Mouse (Mus musculus) gastrocnemius, adult 8-10 months (tissue): ENCODE results near the gene Yap1. TPM values are rescaled to one million over a fixed set of nuclear protein-coding genes. Genes with fewer than 3 reads are reported as not detected.
"Not testable (repeated sequence)": the region's sequence is repeated elsewhere in the genome, so short reads cannot be mapped to it uniquely, and the experiment has no call there.

Experiments used
- DNase-seq, 2 experiments: peaks; one replicate each; pipeline ENCODE4 v3.0.0; 2022; ENCODE audit warnings: low spot score in 2 of 2
- total RNA-seq, 4 experiments: library from RNA; stranded (reverse); gene quantifications; 2 replicates each; pipeline ENCODE4 v1.2.4; 2022

Gene Yap1
- total RNA-seq, 4 experiments from 2014 or later: 34.6 to 42.5 (median 36.6) TPM

- no peak for DNase-seq
Observed at GRCm38 (mm10) chr9:7914925-7915324, 89.5 kb downstream of the Yap1 start.

GRCm38 (mm10) chr9:7914487-7914886, 89.9 kb downstream of the Yap1 start:
- peak; percentile 5 to 20 for DNase-seq

- no peak for DNase-seq
Observed at GRCm38 (mm10) chr9:7913953-7914352, 90.4 kb downstream of the Yap1 start.

GRCm38 (mm10) chr9:7907351-7907985, 96.9 kb downstream of the Yap1 start:
- no peak for DNase-seq

- DNase-seq: no peak
Observed at GRCm38 (mm10) chr9:7906564-7906963, 97.8 kb downstream of the Yap1 start.

- DNase-seq: no peak
Observed at GRCm38 (mm10) chr9:7903825-7904224, 100.6 kb downstream of the Yap1 start.

- DNase-seq: no peak
Observed at GRCm38 (mm10) chr9:7903262-7903661, 101.1 kb downstream of the Yap1 start.

GRCm38 (mm10) chr9:7902311-7902710, 102.1 kb downstream of the Yap1 start:
- no peak for DNase-seq

GRCm38 (mm10) chr9:7900965-7901364, 103.4 kb downstream of the Yap1 start:
- no peak for DNase-seq

GRCm38 (mm10) chr9:7897502-7897901, 106.9 kb downstream of the Yap1 start:
- DNase-seq: peak; percentile 44 to 50

GRCm38 (mm10) chr9:7891796-7892195, 112.6 kb downstream of the Yap1 start:
- DNase-seq: not testable (repeated sequence)

- DNase-seq: no peak
Observed at GRCm38 (mm10) chr9:7891177-7891576, 113.2 kb downstream of the Yap1 start.

GRCm38 (mm10) chr9:7884346-7884745, 120.0 kb downstream of the Yap1 start:
- DNase-seq: no peak

- no peak for DNase-seq
Observed at GRCm38 (mm10) chr9:7882304-7882865, 122.0 kb downstream of the Yap1 start.

Other genes with a start within 250 kb of the Yap1 start
- gene Tmem123, start 240.6 kb downstream of the Yap1 start, total RNA-seq: 10 to 100 TPM; 20.5 to 29.5 (median 25.4) TPM
- 10 to 100 TPM; 19.1 to 24.3 (median 23.7) TPM for gene Birc2, start 167.5 kb downstream of the Yap1 start, total RNA-seq
- 1 to 10 TPM; 5.0 to 9.6 (median 5.9) TPM for gene Birc3, start 131.4 kb downstream of the Yap1 start, total RNA-seq
- under 1 TPM in 1 of 4 experiments, not detected in 3; 0.39 TPM for gene Cfap300, start 38.2 kb upstream of the Yap1 start, total RNA-seq
- 1 to 10 TPM in 3 of 4 experiments, under 1 TPM in 1; 0.79 to 1.1 (median 1.1) TPM for gene Cep126, start 129.7 kb upstream of the Yap1 start, total RNA-seq